Mouse (Mus musculus) heart, postnatal 14 days (tissue): ENCODE results near the gene Nkx3-2. TPM values are rescaled to one million over a fixed set of nuclear protein-coding genes. Genes with fewer than 3 reads are reported as not detected.

ENCODE experiments used
- total RNA-seq, 2 experiments: library from RNA; stranded (reverse); gene quantifications; 2 replicates each; pipeline ENCODE4 v1.2.3; 2021

The Nkx3-2 gene
- total RNA-seq, 2 experiments from 2014 or later: not detected

Other genes with a start within 250 kb of the Nkx3-2 start
- gene Rab28, start 56.3 kb downstream of the Nkx3-2 start, total RNA-seq: 10 to 100 TPM; 63.6 to 66.6 TPM
- gene Bod1l, start 79.8 kb upstream of the Nkx3-2 start, total RNA-seq: 10 to 100 TPM; 17.5 to 18.6 TPM